Mouse (Mus musculus) G1E (cell line): ENCODE measurements around the gene Olfr727. TPM values are rescaled to one million over a fixed set of nuclear protein-coding genes. Genes with fewer than 3 reads are reported as not detected.

ENCODE experiments used
- ATAC-seq: 2 replicates; pipeline ENCODE4 v1.8.0; 2016; ENCODE audit warnings: mild to moderate bottlenecking; ENCODE audit not compliant: insufficient number of reproducible peaks, poor library complexity, low FRiP score, severe bottlenecking; ENCODE audit errors: extremely low read depth
- DNase-seq: peaks from one replicate; pipeline ENCODE4 v3.0.0; 2012; ENCODE audit warnings: low spot score
- H3K27me3 ChIP-seq: 2 replicates; pipeline ENCODE4 v1.6.1; 2012; ENCODE audit warnings: mild to moderate bottlenecking, low read length, inconsistent platforms; ENCODE audit not compliant: insufficient read depth
- H3K36me3 ChIP-seq: replicated peaks from 2 replicates; pipeline ENCODE3; 2012; ENCODE audit warnings: mild to moderate bottlenecking, inconsistent platforms
- H3K4me1 ChIP-seq: 2 replicates; pipeline ENCODE4 v1.6.1; 2012; ENCODE audit warnings: low read depth, low read length, inconsistent platforms, mixed read lengths; ENCODE audit not compliant: insufficient read depth
- H3K4me3 ChIP-seq: 2 replicates; pipeline ENCODE4 v1.5.1; 2012; ENCODE audit warnings: low read depth, mild to moderate bottlenecking, inconsistent platforms, low read length, moderate library complexity, mixed read lengths
- H3K9me3 ChIP-seq: replicated peaks from 2 replicates; pipeline ENCODE4 v1.6.1; 2012; ENCODE audit warnings: inconsistent platforms
- CTCF ChIP-seq: IDR thresholded peaks from 2 replicates; pipeline ENCODE4 v1.5.1; 2012; ENCODE audit warnings: low read depth, low read length, inconsistent platforms, mixed read lengths
- GATA1 ChIP-seq: IDR thresholded peaks from 2 replicates; pipeline ENCODE4 v1.6.1; 2012; ENCODE audit warnings: borderline replicate concordance, low read length, inconsistent platforms, mixed read lengths
- GATA2 ChIP-seq: IDR thresholded peaks from 2 replicates; pipeline ENCODE4 v1.6.1; 2012; ENCODE audit warnings: low read depth, low read length, inconsistent platforms, borderline replicate concordance
- POLR2AphosphoS5 ChIP-seq: IDR thresholded peaks from 2 replicates; pipeline ENCODE4 v1.6.1; 2012; ENCODE audit warnings: low read depth, low read length, inconsistent platforms; ENCODE audit not compliant: insufficient replicate concordance
- TAL1 ChIP-seq: conservative IDR thresholded peaks from 2 replicates; pipeline ENCODE4 v1.6.1; 2012; ENCODE audit warnings: low read depth, low read length, inconsistent platforms, mixed read lengths
- polyA plus RNA-seq: library from polyadenylated mRNA; stranded (reverse); fragments of >175 nt; gene quantifications from 2 replicates; pipeline ENCODE4 v1.2.3, GENCODE M21; 2012
- total RNA-seq, 2 experiments: library from RNA; stranded (forward) in 1 of 2; stranded (reverse) in 1 of 2; fragments of 200-1000 nt in 1 of 2; fragments of >200 nt in 1 of 2; fragmentation: Nextera tagmentation in 1 of 2; gene quantifications; 2 replicates each; pipeline ENCODE4 v1.2.3; 2014 to 2017

Gene Olfr727
- not detected in 2 replicates for total RNA-seq (2014; fragmentation: Nextera tagmentation)
- not detected in 2 replicates for total RNA-seq (2017)
- not detected in 2 replicates for polyA plus RNA-seq

GRCm38 (mm10) chr14:50122886-50123285, at the start of gene Olfr727:
Olfr727 (plus strand) TSS chr14:50123186.
- H3K4me3 ChIP-seq, result no peak within 1 kb of the TSS
- H3K27me3 ChIP-seq, result no peaks in the 10 kb centered on the region
- no peak for TF ChIP-seq GATA1
- no peak for TF ChIP-seq GATA2
- TF ChIP-seq POLR2AphosphoS5, result no peak
- no peak for TF ChIP-seq TAL1
- no peak for TF ChIP-seq CTCF
- ATAC-seq (no peak), DNase-seq (no peak)
- no peaks in the 10 kb centered on the region for H3K36me3 ChIP-seq
- no peaks in the 10 kb centered on the region for H3K4me1 ChIP-seq
- H3K9me3 ChIP-seq, result no peaks in the 10 kb centered on the region

GRCm38 (mm10) chr14:50090853-50091252, 32.1 kb upstream of the Olfr727 start, which contains the start of gene Olfr726:
Olfr726 (minus strand) TSS chr14:50090953.
- no peak within 1 kb of the TSS for H3K4me3 ChIP-seq
- no peaks in the 10 kb centered on the region for H3K9me3 ChIP-seq
- no peak for DNase-seq
- H3K4me1 ChIP-seq, result no peaks in the 10 kb centered on the region
- ATAC-seq, result no peak
- TF ChIP-seq GATA2 (no peak), TAL1 (no peak), GATA1 (no peak), POLR2AphosphoS5 (no peak), CTCF (no peak)
- H3K36me3 ChIP-seq, result no peaks in the 10 kb centered on the region
- no peaks in the 10 kb centered on the region for H3K27me3 ChIP-seq

DNA sequence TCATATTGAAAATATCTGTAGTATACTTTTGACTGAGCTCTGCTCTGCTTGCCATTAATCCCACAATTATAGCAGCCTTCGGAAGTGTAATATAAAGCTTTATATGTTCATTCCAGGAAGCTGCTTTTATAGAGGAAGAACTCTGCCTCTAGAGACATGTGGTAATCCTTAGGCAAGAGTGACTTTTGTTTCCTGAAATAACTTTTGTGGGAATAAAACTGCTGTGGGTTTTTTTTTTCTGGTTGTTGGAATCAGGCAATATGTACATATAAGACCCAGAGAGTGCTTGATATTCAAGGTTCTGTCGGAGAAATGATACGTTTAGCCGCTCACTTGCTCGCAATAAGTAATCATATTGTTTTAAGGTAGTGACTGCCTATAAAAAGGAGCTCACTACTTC, 19.6 kb downstream of the Olfr727 start, which contains the start of gene Olfr728:
Gene Olfr728, minus strand, starts transcription at position 101 of the 400 bp plus-strand sequence.
- DNase-seq, result no peak
- no peak for TF ChIP-seq GATA1
- TF ChIP-seq POLR2AphosphoS5, result no peak
- Histone ChIP-seq H3K4me1 (no peaks in the 10 kb centered on the region), H3K36me3 (no peaks in the 10 kb centered on the region), H3K27me3 (no peaks in the 10 kb centered on the region), H3K4me3 (no peak within 1 kb of the TSS), H3K9me3 (no peaks in the 10 kb centered on the region)
- no peak for ATAC-seq

GRCm38 (mm10) chr14:50152810-50153209, 29.8 kb downstream of the Olfr727 start, which contains the start of gene Olfr729:
Olfr729 (minus strand) TSS chr14:50152910.
- no peak for TF ChIP-seq GATA1
- no peak for TF ChIP-seq TAL1
- TF ChIP-seq GATA2, result no peak
- no peak for TF ChIP-seq CTCF
- TF ChIP-seq POLR2AphosphoS5, result no peak

More at GRCm38 (mm10) chr14:50152810-50153209, 29.8 kb downstream of the Olfr727 start, which contains the start of gene Olfr729:
- DNase-seq (no peak), ATAC-seq (no peak)
- H3K36me3 ChIP-seq, result no peaks in the 10 kb centered on the region
- H3K4me3 ChIP-seq, result no peak within 1 kb of the TSS
- no peaks in the 10 kb centered on the region for H3K4me1 ChIP-seq
- no peaks in the 10 kb centered on the region for H3K9me3 ChIP-seq
- H3K27me3 ChIP-seq, result no peaks in the 10 kb centered on the region

Other genes starting within 250 kb of the Olfr727 start
- gene Olfr722, start 221.2 kb upstream of the Olfr727 start, total RNA-seq (2014; fragmentation: Nextera tagmentation), result not detected in 2 replicates
- gene Olfr722, start 221.2 kb upstream of the Olfr727 start, total RNA-seq (2017), result not detected in 2 replicates
- gene Olfr722, start 221.2 kb upstream of the Olfr727 start, polyA plus RNA-seq, result not detected in 2 replicates
- not detected in 2 replicates for gene Olfr723, start 191.4 kb upstream of the Olfr727 start, total RNA-seq (2014; fragmentation: Nextera tagmentation)
- gene Olfr723, start 191.4 kb upstream of the Olfr727 start, total RNA-seq (2017), result not detected in 2 replicates
- gene Olfr723, start 191.4 kb upstream of the Olfr727 start, polyA plus RNA-seq, result not detected in 2 replicates
- not detected in 2 replicates for gene Olfr724, start 159.9 kb upstream of the Olfr727 start, total RNA-seq (2014; fragmentation: Nextera tagmentation)
- not detected in 2 replicates for gene Olfr724, start 159.9 kb upstream of the Olfr727 start, total RNA-seq (2017)
- gene Olfr724, start 159.9 kb upstream of the Olfr727 start, polyA plus RNA-seq, result not detected in 2 replicates
- gene Olfr725, start 82.8 kb upstream of the Olfr727 start, total RNA-seq (2014; fragmentation: Nextera tagmentation), result not detected in 2 replicates
- 0.17 TPM in 1 of 2 replicates, not detected in the other for gene Olfr725, start 82.8 kb upstream of the Olfr727 start, total RNA-seq (2017)
- not detected in 2 replicates for gene Olfr725, start 82.8 kb upstream of the Olfr727 start, polyA plus RNA-seq
- not detected in 2 replicates for gene Olfr726, start 32.2 kb upstream of the Olfr727 start, total RNA-seq (2014; fragmentation: Nextera tagmentation)
- gene Olfr726, start 32.2 kb upstream of the Olfr727 start, total RNA-seq (2017), result 0.27 TPM in 1 of 2 replicates, not detected in the other
- not detected in 2 replicates for gene Olfr726, start 32.2 kb upstream of the Olfr727 start, polyA plus RNA-seq
- not detected in 2 replicates for gene Olfr728, start 19.5 kb downstream of the Olfr727 start, total RNA-seq (2014; fragmentation: Nextera tagmentation)
- 0.22 and 0.23 TPM in 2 replicates for gene Olfr728, start 19.5 kb downstream of the Olfr727 start, total RNA-seq (2017)
- not detected in 2 replicates for gene Olfr728, start 19.5 kb downstream of the Olfr727 start, polyA plus RNA-seq
- not detected in 2 replicates for gene Olfr729, start 29.7 kb downstream of the Olfr727 start, total RNA-seq (2014; fragmentation: Nextera tagmentation)
- under 0.01 and 0.05 TPM in 2 replicates for gene Olfr729, start 29.7 kb downstream of the Olfr727 start, total RNA-seq (2017)
- gene Olfr729, start 29.7 kb downstream of the Olfr727 start, polyA plus RNA-seq, result not detected in 2 replicates
- gene Olfr730, start 65.0 kb downstream of the Olfr727 start, total RNA-seq (2014; fragmentation: Nextera tagmentation), result not detected in 2 replicates
- 0.22 and 0.41 TPM in 2 replicates for gene Olfr730, start 65.0 kb downstream of the Olfr727 start, total RNA-seq (2017)
- not detected in 2 replicates for gene Olfr730, start 65.0 kb downstream of the Olfr727 start, polyA plus RNA-seq
- gene Olfr731, start 118.7 kb downstream of the Olfr727 start, total RNA-seq (2014; fragmentation: Nextera tagmentation), result not detected in 2 replicates
- under 0.01 and 0.22 TPM in 2 replicates for gene Olfr731, start 118.7 kb downstream of the Olfr727 start, total RNA-seq (2017)
- gene Olfr731, start 118.7 kb downstream of the Olfr727 start, polyA plus RNA-seq, result not detected in 2 replicates
- gene Olfr732, start 161.0 kb downstream of the Olfr727 start, total RNA-seq (2014; fragmentation: Nextera tagmentation), result not detected in 2 replicates
- gene Olfr732, start 161.0 kb downstream of the Olfr727 start, total RNA-seq (2017), result 0.11 TPM in 1 of 2 replicates, not detected in the other
- not detected in 2 replicates for gene Olfr732, start 161.0 kb downstream of the Olfr727 start, polyA plus RNA-seq
- gene Olfr733, start 178.3 kb downstream of the Olfr727 start, total RNA-seq (2014; fragmentation: Nextera tagmentation), result not detected in 2 replicates
- 0.16 TPM in 1 of 2 replicates, not detected in the other for gene Olfr733, start 178.3 kb downstream of the Olfr727 start, total RNA-seq (2017)
- gene Olfr733, start 178.3 kb downstream of the Olfr727 start, polyA plus RNA-seq, result not detected in 2 replicates
- not detected in 2 replicates for gene Olfr734, start 203.6 kb downstream of the Olfr727 start, total RNA-seq (2014; fragmentation: Nextera tagmentation)
- 0.06 and 0.16 TPM in 2 replicates for gene Olfr734, start 203.6 kb downstream of the Olfr727 start, total RNA-seq (2017)
- not detected in 2 replicates for gene Olfr734, start 203.6 kb downstream of the Olfr727 start, polyA plus RNA-seq
- gene Olfr735, start 225.7 kb downstream of the Olfr727 start, total RNA-seq (2014; fragmentation: Nextera tagmentation), result not detected in 2 replicates
- 0.44 TPM in 1 of 2 replicates, not detected in the other for gene Olfr735, start 225.7 kb downstream of the Olfr727 start, total RNA-seq (2017)
- not detected in 2 replicates for gene Olfr735, start 225.7 kb downstream of the Olfr727 start, polyA plus RNA-seq
- gene Tlr11, start 234.7 kb downstream of the Olfr727 start, total RNA-seq (2014; fragmentation: Nextera tagmentation), result not detected in 2 replicates
- gene Tlr11, start 234.7 kb downstream of the Olfr727 start, total RNA-seq (2017), result 0.11 TPM in 1 of 2 replicates, not detected in the other
- not detected in 2 replicates for gene Tlr11, start 234.7 kb downstream of the Olfr727 start, polyA plus RNA-seq